Mouse (Mus musculus): ENCODE results near the gene Eif6. TPM values are rescaled to one million over a fixed set of nuclear protein-coding genes. Genes with fewer than 3 reads are reported as not detected.

Eif6 gene
- polyA plus RNA-seq, 1 experiment from 2014 or later: 200 TPM

DNA sequence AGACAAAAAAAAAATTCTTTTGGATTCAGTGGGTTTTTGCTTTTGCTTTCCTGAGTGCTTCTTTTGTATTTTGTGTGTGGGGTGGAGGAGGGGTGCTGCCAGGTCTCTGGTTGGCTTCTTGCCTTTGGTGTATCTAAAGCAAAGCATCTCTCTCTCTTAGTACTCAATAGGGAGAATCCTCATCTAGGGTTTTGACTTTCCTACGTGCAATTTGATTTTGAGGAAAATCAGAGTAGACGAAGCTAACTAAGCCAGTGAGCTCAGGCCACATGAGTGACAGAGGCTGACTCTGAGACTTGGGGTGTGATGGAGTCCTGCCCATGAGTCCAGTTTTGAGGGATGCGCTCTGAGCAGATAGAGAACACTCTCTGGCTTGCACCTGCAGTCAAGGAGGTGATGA lies 47.2 kb downstream of the Eif6 start:
- Histone ChIP-seq H3K4me2 (no peak overlapping the region), H3K27ac (no peak overlapping the region), H3K4me3 (no peak overlapping the region), H3K9me3 (no peaks in the 10 kb centered on the region), H3K4me1 (peaks cover 10% of the 10 kb centered on the region), H3K27me3 (peaks cover 40% of the 10 kb centered on the region), H3K36me3 (no peaks in the 10 kb centered on the region), H3K9ac (no peak overlapping the region)
- ATAC-seq (ENCODE audit: insufficient number of reproducible peaks, low FRiP score, low TSS enrichment, low read depth): no peak
- WGBS: 75% methylated on average over 3 of the region's 3 CpGs

DNA sequence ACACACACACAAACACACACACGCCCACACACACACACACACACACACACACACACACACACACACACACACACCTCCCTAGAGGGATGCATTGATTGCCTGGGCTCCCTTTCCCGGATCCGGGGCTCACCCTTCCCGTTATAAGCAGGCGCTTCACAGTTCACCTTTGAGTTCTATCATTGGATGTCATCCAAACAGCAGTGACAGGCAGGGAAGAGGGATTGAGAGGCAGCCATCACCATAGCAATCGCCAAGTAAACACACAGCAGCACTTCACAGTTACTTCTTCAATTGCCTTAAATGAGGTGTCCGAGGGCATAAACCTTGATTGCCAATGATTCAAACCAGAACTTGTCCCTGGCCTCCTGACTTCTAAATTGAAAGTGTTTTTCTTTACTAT lies 47.7 kb downstream of the Eif6 start:
- Histone ChIP-seq H3K4me2 (no peak overlapping the region), H3K36me3 (no peaks in the 10 kb centered on the region), H3K27me3 (peaks cover 45% of the 10 kb centered on the region), H3K9ac (no peak overlapping the region), H3K4me1 (peaks cover 10% of the 10 kb centered on the region), H3K9me3 (no peaks in the 10 kb centered on the region), H3K27ac (no peak overlapping the region), H3K4me3 (no peak overlapping the region)
- ATAC-seq (ENCODE audit: insufficient number of reproducible peaks, low FRiP score, low TSS enrichment, low read depth): no peak
- 47% methylated on average over 7 of the region's 7 CpGs for WGBS

DNA sequence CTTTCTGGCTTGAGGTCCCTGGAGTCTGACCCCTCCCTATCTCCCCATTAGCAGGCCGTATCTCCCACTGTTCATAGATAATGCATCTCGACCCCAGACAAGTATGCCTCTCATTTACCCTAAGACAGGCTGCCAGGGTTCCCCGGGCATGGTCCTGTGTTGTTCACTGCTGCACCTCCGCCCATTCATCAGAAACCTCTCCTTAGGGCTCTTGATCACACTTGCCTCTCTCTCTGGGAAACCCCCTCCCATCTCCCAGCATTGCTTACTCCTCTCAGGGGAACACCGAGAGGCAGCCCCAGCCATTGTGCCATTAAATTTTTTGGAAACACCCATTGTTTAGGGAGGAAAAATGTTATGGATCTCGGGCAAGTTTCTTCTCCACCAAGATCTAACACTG lies 48.7 kb downstream of the Eif6 start:
- WGBS: 71% methylated on average over 6 of the region's 6 CpGs
- ATAC-seq (ENCODE audit: insufficient number of reproducible peaks, low FRiP score, low TSS enrichment, low read depth): no peak
- H3K4me2 ChIP-seq: no peak overlapping the region
- H3K4me3 ChIP-seq: no peak overlapping the region
- no peak overlapping the region for H3K27ac ChIP-seq
- peaks cover 10% of the 10 kb centered on the region for H3K4me1 ChIP-seq
- H3K36me3 ChIP-seq: no peaks in the 10 kb centered on the region
- peaks cover 55% of the 10 kb centered on the region for H3K27me3 ChIP-seq
- no peaks in the 10 kb centered on the region for H3K9me3 ChIP-seq
- no peak overlapping the region for H3K9ac ChIP-seq

DNA sequence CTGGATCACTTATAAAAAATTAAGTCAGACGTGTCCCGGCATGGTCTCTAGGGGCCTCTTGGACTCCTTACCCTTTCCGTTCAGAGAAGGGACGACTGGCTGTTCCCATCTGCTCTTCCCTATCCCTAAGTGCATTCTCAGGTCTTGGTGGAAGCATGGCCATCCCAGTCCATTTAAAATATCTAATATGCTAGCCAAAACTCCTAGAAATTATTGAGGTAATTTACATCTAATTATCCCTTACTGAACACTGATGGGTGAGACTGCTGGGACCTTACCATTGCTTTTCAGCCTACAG lies 49.1 kb downstream of the Eif6 start:
- H3K9ac ChIP-seq: no peak overlapping the region
- peaks cover 10% of the 10 kb centered on the region for H3K4me1 ChIP-seq
- H3K27me3 ChIP-seq: peaks cover 59% of the 10 kb centered on the region
- no peak overlapping the region for H3K27ac ChIP-seq
- H3K4me2 ChIP-seq: no peak overlapping the region
- no peak overlapping the region for H3K4me3 ChIP-seq
- ATAC-seq (ENCODE audit: insufficient number of reproducible peaks, low FRiP score, low TSS enrichment, low read depth): no peak
- H3K9me3 ChIP-seq: no peaks in the 10 kb centered on the region
- WGBS: 78% methylated on average over 4 of the region's 4 CpGs
- H3K36me3 ChIP-seq: no peaks in the 10 kb centered on the region

DNA sequence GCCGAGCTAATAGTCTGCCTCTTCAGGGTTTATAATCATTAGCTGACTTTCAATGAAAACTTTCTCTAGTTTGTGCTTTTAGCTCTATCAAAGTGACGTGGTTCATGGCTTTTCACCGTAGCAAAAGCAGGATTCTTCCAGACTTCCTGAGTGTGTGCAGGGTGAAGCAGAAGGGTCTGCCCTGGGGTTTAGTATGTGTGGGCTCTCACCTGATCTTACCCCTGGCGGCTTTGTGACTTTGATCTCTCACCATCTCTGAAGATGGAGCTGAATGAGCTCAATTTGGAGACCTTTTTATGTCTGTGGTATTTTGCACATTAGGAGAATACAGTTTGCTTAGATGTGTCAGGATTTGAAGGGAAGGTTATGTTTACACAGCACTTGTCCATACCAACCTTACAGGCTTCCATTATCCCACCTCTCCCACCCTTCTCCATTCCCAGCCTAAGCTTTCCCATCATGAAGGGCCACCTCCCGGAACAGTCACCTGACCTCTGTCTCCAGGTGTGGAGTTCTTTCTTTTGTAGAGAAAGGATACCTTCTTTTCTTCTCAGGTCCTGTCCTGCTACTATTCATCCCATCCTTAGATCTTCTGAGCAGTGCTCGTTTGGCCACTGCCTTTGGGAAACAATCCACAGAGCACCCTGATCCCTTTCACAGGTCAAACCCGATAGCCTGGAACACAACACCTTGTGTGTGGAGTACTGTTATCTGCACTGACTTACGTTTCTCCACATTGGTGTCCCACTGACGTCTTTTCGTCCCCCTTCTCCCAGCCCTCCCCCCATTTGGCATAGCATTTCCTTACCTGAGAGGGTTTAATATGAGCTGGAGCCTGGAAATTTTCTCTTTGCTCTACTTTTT lies 49.7 kb downstream of the Eif6 start:
- H3K4me1 ChIP-seq: peaks cover 10% of the 10 kb centered on the region
- no peaks in the 10 kb centered on the region for H3K9me3 ChIP-seq
- no peak overlapping the region for H3K4me3 ChIP-seq
- 62% methylated on average over 10 of the region's 10 CpGs for WGBS
- no peak for ATAC-seq (ENCODE audit: insufficient number of reproducible peaks, low FRiP score, low TSS enrichment, low read depth)
- H3K27me3 ChIP-seq: peaks cover 60% of the 10 kb centered on the region
- no peak overlapping the region for H3K9ac ChIP-seq
- H3K4me2 ChIP-seq: no peak overlapping the region
- H3K36me3 ChIP-seq: no peaks in the 10 kb centered on the region
- H3K27ac ChIP-seq: no peak overlapping the region

DNA sequence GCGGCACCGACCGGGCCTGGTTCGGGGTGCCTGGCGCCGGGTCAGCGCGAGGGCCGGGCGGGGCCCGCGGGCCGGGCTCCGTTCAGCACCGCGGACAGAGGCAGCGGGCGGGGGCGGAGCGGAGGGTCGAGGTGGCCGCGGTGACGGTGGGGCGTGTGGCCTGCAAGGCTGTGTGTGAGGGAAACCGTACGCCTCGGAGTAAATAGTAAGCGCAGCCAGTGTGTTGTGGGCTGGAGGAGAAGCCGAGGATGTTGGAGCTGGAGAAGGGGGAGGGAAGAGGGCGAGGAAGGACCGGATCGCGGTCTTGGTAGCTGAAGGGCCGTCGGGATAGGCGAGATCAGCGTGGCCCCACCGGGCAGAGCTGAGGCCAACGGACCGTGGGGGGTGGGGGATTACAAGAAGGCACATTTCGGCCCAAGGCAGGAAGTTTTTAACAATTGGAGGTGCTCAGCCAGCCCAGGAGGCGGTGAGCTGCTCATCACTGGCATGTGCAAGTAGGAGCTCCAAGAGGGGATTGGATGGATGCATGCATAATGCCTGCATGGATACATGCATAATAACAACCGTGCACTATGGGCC lies 51.0 kb downstream of the Eif6 start:
- H3K9me3 ChIP-seq: no peaks in the 10 kb centered on the region
- H3K27ac ChIP-seq: no peak overlapping the region
- H3K27me3 ChIP-seq: peaks cover 60% of the 10 kb centered on the region
- H3K4me2 ChIP-seq: peak overlapping the region; percentile 95
- peaks cover 10% of the 10 kb centered on the region for H3K4me1 ChIP-seq
- no peak overlapping the region for H3K9ac ChIP-seq
- peak overlapping the region; percentile 54 for H3K4me3 ChIP-seq
- ATAC-seq (ENCODE audit: insufficient number of reproducible peaks, low FRiP score, low TSS enrichment, low read depth): peak; percentile 40; the same call in 1 of the 2 replicates
- WGBS: 2% methylated on average over 43 of the region's 44 CpGs
- no peaks in the 10 kb centered on the region for H3K36me3 ChIP-seq

DNA sequence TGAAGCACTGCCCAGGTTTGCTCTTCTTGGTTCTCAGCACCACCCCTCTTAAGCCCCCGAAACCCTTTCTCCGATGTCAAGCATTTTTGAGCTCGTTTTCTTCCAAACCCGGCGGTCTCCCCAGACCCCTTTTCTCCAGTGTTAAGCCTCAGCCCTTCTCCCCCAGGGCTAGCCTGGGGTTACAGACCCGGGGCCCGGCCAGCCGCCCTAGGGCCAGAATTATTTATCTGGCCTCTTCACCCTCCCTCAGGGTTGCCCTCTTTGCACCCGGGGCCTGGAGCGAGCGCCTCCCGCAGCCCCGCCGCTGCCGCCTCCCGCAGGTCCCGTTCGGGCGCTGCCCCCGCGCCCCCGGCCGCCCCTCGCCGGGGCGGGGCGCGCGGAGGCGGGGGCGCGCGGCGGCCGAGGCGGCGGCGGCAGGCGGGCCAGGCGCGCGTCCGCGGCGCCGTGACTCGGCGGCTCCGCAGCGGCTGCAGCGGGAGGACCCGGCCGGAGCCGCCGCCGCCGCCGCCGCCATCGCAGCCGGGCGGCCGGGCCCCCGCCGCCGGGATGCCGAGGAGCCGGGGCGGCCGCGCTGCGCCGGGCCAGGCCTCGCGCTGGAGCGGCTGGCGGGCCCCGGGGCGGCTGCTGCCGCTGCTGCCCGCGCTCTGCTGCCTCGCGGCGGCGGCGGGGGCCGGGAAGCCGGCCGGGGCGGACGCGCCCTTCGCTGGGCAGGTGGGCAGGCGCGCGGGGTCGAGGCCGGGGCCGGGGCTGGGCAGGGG lies 51.6 kb downstream of the Eif6 start, which contains the start of gene Mmp24:
Gene Mmp24 (plus strand): TSS at position 416 of the 758 bp plus-strand sequence.
- Histone ChIP-seq H3K27ac (no peak within 1 kb of the TSS), H3K9me3 (no peaks in the 10 kb centered on the region), H3K4me1 (peaks cover 10% of the 10 kb centered on the region), H3K9ac (no peak within 1 kb of the TSS), H3K4me2 (peak within 1 kb of the TSS; percentile 95), H3K27me3 (peaks cover 60% of the 10 kb centered on the region), H3K36me3 (no peaks in the 10 kb centered on the region), H3K4me3 (peak within 1 kb of the TSS; percentile 54)
- no peak for ATAC-seq (ENCODE audit: insufficient number of reproducible peaks, low FRiP score, low TSS enrichment, low read depth)
- WGBS: 3% methylated on average over 59 of the region's 100 CpGs

DNA sequence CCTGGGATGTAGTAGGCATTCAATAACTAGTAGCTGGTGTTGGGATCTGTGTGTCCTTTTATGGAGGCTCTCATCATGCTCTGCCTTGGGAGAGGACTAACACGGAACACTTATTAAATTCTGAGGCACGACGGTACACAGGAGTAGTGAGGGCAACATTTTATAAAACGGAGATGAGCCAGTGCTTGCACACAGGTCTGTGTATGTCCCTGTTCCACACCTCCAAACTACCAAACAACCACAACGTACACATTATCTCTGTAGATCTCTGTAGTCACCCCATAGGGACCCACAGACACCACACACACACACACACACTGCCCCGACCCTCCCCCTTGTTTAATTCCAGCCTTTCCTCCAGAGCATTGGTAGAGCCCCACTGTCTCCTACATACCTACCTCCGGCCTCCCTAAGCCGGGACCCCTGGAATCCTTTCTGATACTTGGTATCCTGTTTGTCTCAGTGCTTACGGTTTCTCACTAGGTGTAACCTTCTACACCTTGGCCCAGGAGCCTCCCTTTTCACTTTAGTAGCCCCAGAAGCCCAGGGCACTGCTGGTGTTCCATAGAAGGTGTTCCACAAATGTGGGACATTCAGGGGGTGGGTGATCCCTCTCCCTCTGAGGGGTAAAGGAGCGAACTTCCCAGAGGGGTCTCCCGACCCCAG lies 52.3 kb downstream of the Eif6 start:
- Histone ChIP-seq H3K9me3 (no peaks in the 10 kb centered on the region), H3K4me2 (no peak overlapping the region), H3K27me3 (peaks cover 60% of the 10 kb centered on the region), H3K9ac (no peak overlapping the region), H3K36me3 (no peaks in the 10 kb centered on the region), H3K4me3 (peak overlapping the region; percentile 54), H3K27ac (no peak overlapping the region), H3K4me1 (peaks cover 10% of the 10 kb centered on the region)
- ATAC-seq (ENCODE audit: insufficient number of reproducible peaks, low FRiP score, low TSS enrichment, low read depth): no peak
- WGBS: 50% methylated on average over 11 of the region's 11 CpGs

DNA sequence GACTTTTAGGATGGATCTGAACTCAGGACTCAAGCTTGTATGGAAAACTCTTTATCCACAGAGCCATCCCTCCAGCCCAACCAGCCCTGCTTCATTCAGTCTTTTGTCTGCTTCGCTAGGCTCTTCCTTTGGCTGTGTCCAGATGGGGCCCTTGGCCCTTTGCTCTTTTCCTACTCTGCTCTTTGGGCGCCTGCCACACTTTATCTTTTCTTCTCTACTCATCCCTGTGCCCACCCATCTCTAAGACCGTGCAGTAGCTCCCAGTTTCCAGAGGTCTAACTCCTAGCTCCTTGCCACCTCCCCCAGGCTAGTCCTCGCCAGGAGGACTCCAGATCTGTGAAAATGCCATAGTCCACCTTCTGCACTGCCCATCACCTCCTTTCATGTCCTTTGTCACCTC lies 53.1 kb downstream of the Eif6 start:
- ATAC-seq (ENCODE audit: insufficient number of reproducible peaks, low FRiP score, low TSS enrichment, low read depth): no peak
- WGBS: 60% methylated on average over 4 of the region's 4 CpGs
- no peaks in the 10 kb centered on the region for H3K36me3 ChIP-seq

More for the DNA sequence above, 53.1 kb downstream of the Eif6 start:
- Histone ChIP-seq H3K27me3 (peaks cover 60% of the 10 kb centered on the region), H3K4me2 (no peak overlapping the region), H3K4me3 (no peak overlapping the region), H3K9me3 (no peaks in the 10 kb centered on the region), H3K4me1 (peaks cover 10% of the 10 kb centered on the region), H3K9ac (no peak overlapping the region), H3K27ac (no peak overlapping the region)

All from limb, embryonic 15.5 days (tissue).